Mouse (Mus musculus): ENCODE data around the gene Gm10220.

- TF ChIP-seq CTCF (IDR thresholded peaks at IDR 0.05) (no peak), EP300 (IDR thresholded peaks at IDR 0.05) (no peak)
Measured at GRCm38 (mm10) chr5:26169855-26170254, 48.6 kb upstream of the Gm10220 start.
